Mouse (Mus musculus) hindbrain, embryonic 11.5 days (tissue): ENCODE measurements around the gene Armc2. TPM values are rescaled to one million over a fixed set of nuclear protein-coding genes. Genes with fewer than 3 reads are reported as not detected.

Experiments
- ATAC-seq: fragments of 200-750 bp; cut with Nextera tagmentation; 2 replicates; pipeline ENCODE4 v1.8.0; 2017; ENCODE audit warnings: mild to moderate bottlenecking, moderate TSS enrichment, moderate library complexity; ENCODE audit not compliant: low FRiP score
- DNase-seq: peaks from one replicate; pipeline ENCODE4 v3.0.0-alpha.2; 2015; ENCODE audit warnings: low spot score
- H3K27ac ChIP-seq: fragments of 300-500 bp; sonication (generic); 2 replicates; pipeline ENCODE4 v1.5.1; 2014; ENCODE audit warnings: mild to moderate bottlenecking, low read depth, low read length
- H3K27me3 ChIP-seq: fragments of 300-500 bp; sonication (generic); 2 replicates; pipeline ENCODE4 v1.6.1; 2014; ENCODE audit warnings: mild to moderate bottlenecking, low read length, moderate library complexity, mixed read lengths; ENCODE audit not compliant: control insufficient read depth, insufficient read depth
- H3K36me3 ChIP-seq: fragments of 300-500 bp; sonication (generic); 2 replicates; pipeline ENCODE4 v1.6.1; 2014; ENCODE audit warnings: mild to moderate bottlenecking, low read length, moderate library complexity, mixed read lengths; ENCODE audit not compliant: control insufficient read depth, insufficient read depth
- H3K4me1 ChIP-seq: fragments of 300-500 bp; sonication (generic); replicated peaks from 2 replicates; pipeline ENCODE4 v1.6.1; 2014; ENCODE audit warnings: low read length, mixed read lengths; ENCODE audit not compliant: control insufficient read depth, insufficient read depth
- H3K4me2 ChIP-seq: fragments of 300-500 bp; sonication (generic); replicated peaks from 2 replicates; pipeline ENCODE4 v1.6.1; 2014; ENCODE audit warnings: mild to moderate bottlenecking, low read depth, low read length
- H3K4me3 ChIP-seq: fragments of 300-500 bp; sonication (generic); 2 replicates; pipeline ENCODE4 v1.5.1; 2014; ENCODE audit warnings: low read depth, low read length
- H3K9ac ChIP-seq: fragments of 300-500 bp; sonication (generic); 2 replicates; pipeline ENCODE4 v1.6.1; 2014; ENCODE audit warnings: low read depth, low read length
- H3K9me3 ChIP-seq: fragments of 300-500 bp; sonication (generic); 2 replicates; pipeline ENCODE4 v1.6.1; 2016; ENCODE audit warnings: low read length; ENCODE audit not compliant: control insufficient read depth
- WGBS: fragments of 180-500 bp; shearing (Covaris S2); extraction: QIAGEN DNeasy Blood & Tissue Kit; methylation state at CpG from one replicate; pipeline ENCODE4 v1.1.7; 2014; 5-methylcytosine and 5-hydroxymethylcytosine counted together
- polyA plus RNA-seq: library from polyadenylated mRNA; unstranded; fragments of >200 nt; fragmentation: Nextera tagmentation; extraction: Ambion mirVana; gene quantifications from 2 replicates; pipeline ENCODE4 v1.2.1, GENCODE M21; 2014

Armc2 gene
- polyA plus RNA-seq, 1 experiment from 2014 or later, result 3.2 TPM

GRCm38 (mm10) chr10:41866838-41867154 lies 151.4 kb downstream of the Armc2 start:
- Histone ChIP-seq H3K4me3 (no peak overlapping the region), H3K27me3 (no peaks in the 10 kb centered on the region), H3K36me3 (no peaks in the 10 kb centered on the region), H3K9ac (no peak overlapping the region), H3K27ac (no peak overlapping the region), H3K9me3 (no peaks in the 10 kb centered on the region), H3K4me2 (no peak overlapping the region), H3K4me1 (no peaks in the 10 kb centered on the region)
- no peak for ATAC-seq
- no peak for DNase-seq

GRCm38 (mm10) chr10:41866069-41866837 lies 152.0 kb downstream of the Armc2 start:
- H3K4me1 ChIP-seq, result no peaks in the 10 kb centered on the region
- ATAC-seq (no peak), DNase-seq (no peak)
- no peak overlapping the region for H3K27ac ChIP-seq
- H3K9me3 ChIP-seq, result no peaks in the 10 kb centered on the region
- H3K36me3 ChIP-seq, result no peaks in the 10 kb centered on the region
- WGBS, result 68% methylated on average over 3 of the region's 3 CpGs
- H3K4me2 ChIP-seq, result no peak overlapping the region
- H3K27me3 ChIP-seq, result no peaks in the 10 kb centered on the region
- no peak overlapping the region for H3K4me3 ChIP-seq
- H3K9ac ChIP-seq, result no peak overlapping the region

Other genes with a start within 250 kb of the Armc2 start
- 21.3 and 22.1 TPM in 2 replicates for gene Cep57l1, start 208.6 kb downstream of the Armc2 start, polyA plus RNA-seq
- 24.6 and 26.3 TPM in 2 replicates for gene Sesn1, start 208.5 kb downstream of the Armc2 start, polyA plus RNA-seq